Mouse (Mus musculus) heart, postnatal 10 days (tissue): ENCODE data around the gene Ybx2. TPM values are rescaled to one million over a fixed set of nuclear protein-coding genes. Genes with fewer than 3 reads are reported as not detected.
A peak's percentile ranks its signal among the peaks of the same experiment; 100 is the strongest.

Experiments used
- DNase-seq, 2 experiments: peaks; one replicate each; pipeline ENCODE4 v3.0.0; 2021
- intact Hi-C: fragments of 180-260 bp; cut with DNase I; formaldehyde crosslinking; loops from one replicate; pipeline ENCODE4 v1.15.1; 2025
- total RNA-seq, 2 experiments: library from RNA; stranded (reverse); gene quantifications; 2 replicates each; pipeline ENCODE4 v1.2.3; 2021

The Ybx2 gene
- 10 to 100 TPM; 22.7 to 25.7 TPM for total RNA-seq

GRCm38 (mm10) chr11:69935137-69935879 is at the start of gene Ybx2:
Gene Ybx2, plus strand, starts transcription at chr11:69935796.
- intact Hi-C loops = loop anchor here (2.0 kb wide), 1 partner anchor 69 kb away; no protein-coding TSS in a partner anchor
- DNase-seq = peak; percentile 91 to 92

GRCm38 (mm10) chr11:69886907-69887635 is 48.5 kb upstream of the Ybx2 start:
- intact Hi-C loops = no loop called here
- no peak for DNase-seq

GRCm38 (mm10) chr11:69891482-69891881 is 44.1 kb upstream of the Ybx2 start:
- intact Hi-C loops = no loop called here
- peak in 1 of 2 experiments; percentile 54 for DNase-seq

GRCm38 (mm10) chr11:69894671-69895070 is 40.9 kb upstream of the Ybx2 start:
- intact Hi-C loops = no loop called here
- DNase-seq = no peak

GRCm38 (mm10) chr11:69895291-69895690 is 40.3 kb upstream of the Ybx2 start, which contains the start of gene Acap1:
Gene Acap1, minus strand, starts transcription at chr11:69895539.
- intact Hi-C loops = no loop called here
- DNase-seq = no peak

GRCm38 (mm10) chr11:69899870-69900269 is 35.7 kb upstream of the Ybx2 start:
- DNase-seq = no peak
- intact Hi-C loops = loop anchor here (2.0 kb wide), 1 partner anchor 15 kb away; no protein-coding TSS in a partner anchor

GRCm38 (mm10) chr11:69900471-69901405 is 34.9 kb upstream of the Ybx2 start, which contains the start of the genes 2810408A11Rik and Neurl4:
Gene 2810408A11Rik, minus strand, starts transcription at chr11:69900987.
Gene Neurl4, plus strand, starts transcription at chr11:69901072.
- DNase-seq = peak; percentile 93 to 95
- intact Hi-C loops = loop anchor here (2.0 kb wide), 1 partner anchor 16 kb away; no protein-coding TSS in a partner anchor

- intact Hi-C loops = loop anchor here (2.0 kb wide), 1 partner anchor 17 kb away; no protein-coding TSS in a partner anchor
These were observed 34.2 kb upstream of the Ybx2 start for GRCm38 (mm10) chr11:69901406-69901846.

GRCm38 (mm10) chr11:69901993-69902392 is 33.6 kb upstream of the Ybx2 start:
- intact Hi-C loops = loop anchor here (2.0 kb wide), 2 partner anchors 15 to 17 kb away; no protein-coding TSS in a partner anchor
- DNase-seq = peak in 1 of 2 experiments; percentile 40

More at GRCm38 (mm10) chr11:69901406-69901846, 34.2 kb upstream of the Ybx2 start:
- DNase-seq = peak; percentile 96 to 97

GRCm38 (mm10) chr11:69902972-69903371 is 32.6 kb upstream of the Ybx2 start:
- DNase-seq = no peak
- intact Hi-C loops = loop anchor here (2.0 kb wide), 1 partner anchor 14 kb away; no protein-coding TSS in a partner anchor

- intact Hi-C loops = no loop called here
- no peak for DNase-seq
These were observed 31.3 kb upstream of the Ybx2 start for GRCm38 (mm10) chr11:69904311-69904710.

GRCm38 (mm10) chr11:69908645-69909044 is 27.0 kb upstream of the Ybx2 start:
- no peak for DNase-seq
- intact Hi-C loops = no loop called here

GRCm38 (mm10) chr11:69909174-69909573 is 26.4 kb upstream of the Ybx2 start:
- intact Hi-C loops = no loop called here
- DNase-seq = no peak

GRCm38 (mm10) chr11:69910177-69910576 is 25.4 kb upstream of the Ybx2 start:
- intact Hi-C loops = no loop called here
- DNase-seq = no peak

GRCm38 (mm10) chr11:69910781-69911560 is 24.6 kb upstream of the Ybx2 start:
- DNase-seq = no peak
- intact Hi-C loops = no loop called here

GRCm38 (mm10) chr11:69911701-69912100 is 23.9 kb upstream of the Ybx2 start:
- intact Hi-C loops = no loop called here
- no peak for DNase-seq

GRCm38 (mm10) chr11:69912716-69913530 is 22.7 kb upstream of the Ybx2 start:
- intact Hi-C loops = no loop called here
- DNase-seq = no peak
